Mouse (Mus musculus) kidney, postnatal 14 days (tissue): Measurements from ENCODE around the gene Myo1f.
A peak's percentile ranks its signal among the peaks of the same experiment; 100 is the strongest.
"Not testable (repeated sequence)": the region's sequence is repeated elsewhere in the genome, so short reads cannot be mapped to it uniquely, and the experiment has no call there.

Experiments used
- DNase-seq: peaks from one replicate; pipeline ENCODE4 v3.0.0; 2022; ENCODE audit warnings: mixed read lengths

Myo1f gene

GRCm38 (mm10) chr17:33586011-33586410 is 30.5 kb downstream of the Myo1f start:
- no peak for DNase-seq

GRCm38 (mm10) chr17:33597271-33597670 is 41.8 kb downstream of the Myo1f start:
- no peak for DNase-seq

GRCm38 (mm10) chr17:33598506-33598905 is 43.0 kb downstream of the Myo1f start:
- DNase-seq = no peak

- no peak for DNase-seq
Observed at GRCm38 (mm10) chr17:33599836-33600475, 44.4 kb downstream of the Myo1f start.

- DNase-seq = no peak
Observed at GRCm38 (mm10) chr17:33600831-33601230, 45.3 kb downstream of the Myo1f start.

- no peak for DNase-seq
Observed at GRCm38 (mm10) chr17:33601947-33602346, 46.4 kb downstream of the Myo1f start.

- no peak for DNase-seq
Observed at GRCm38 (mm10) chr17:33607273-33607672, 51.8 kb downstream of the Myo1f start.

- DNase-seq = no peak
Observed at GRCm38 (mm10) chr17:33610548-33610947, 55.0 kb downstream of the Myo1f start.

GRCm38 (mm10) chr17:33613726-33614125 is 58.2 kb downstream of the Myo1f start:
- not testable (repeated sequence) for DNase-seq

GRCm38 (mm10) chr17:33627281-33627680 is 71.8 kb downstream of the Myo1f start:
- DNase-seq = no peak

GRCm38 (mm10) chr17:33628621-33629486 is 73.3 kb downstream of the Myo1f start, which contains the start of gene Zfp414:
Gene Zfp414 (plus strand): TSS chr17:33629090.
- peak; percentile 94 for DNase-seq

- no peak for DNase-seq
Observed at GRCm38 (mm10) chr17:33629487-33630125, 74.1 kb downstream of the Myo1f start.

- DNase-seq = no peak
Observed at GRCm38 (mm10) chr17:33630171-33630895, 74.8 kb downstream of the Myo1f start.

GRCm38 (mm10) chr17:33631236-33631635 is 75.7 kb downstream of the Myo1f start:
- no peak for DNase-seq

GRCm38 (mm10) chr17:33631796-33632195 is 76.3 kb downstream of the Myo1f start:
- no peak for DNase-seq

- no peak for DNase-seq
Observed at GRCm38 (mm10) chr17:33637038-33637437, 81.5 kb downstream of the Myo1f start.

- DNase-seq = no peak
Observed at GRCm38 (mm10) chr17:33637516-33638276, 82.2 kb downstream of the Myo1f start, which contains the start of gene Pram1. Gene Pram1 (plus strand): TSS chr17:33638056.

GRCm38 (mm10) chr17:33639743-33640142 is 84.2 kb downstream of the Myo1f start:
- no peak for DNase-seq

GRCm38 (mm10) chr17:33644068-33644467 is 88.6 kb downstream of the Myo1f start:
- no peak for DNase-seq

- no peak for DNase-seq
Observed at GRCm38 (mm10) chr17:33645073-33645472, 89.6 kb downstream of the Myo1f start.

GRCm38 (mm10) chr17:33649781-33650475 is 94.4 kb downstream of the Myo1f start:
- no peak for DNase-seq
